Mouse (Mus musculus) brain, adult 2 months (tissue): ENCODE results near the gene Gm5797.
"Not testable (repeated sequence)": the region's sequence is repeated elsewhere in the genome, so short reads cannot be mapped to it uniquely, and the experiment has no call there.

Source experiments
- DNase-seq: peaks from one replicate; pipeline ENCODE4 v3.0.0; 2011; ENCODE audit warnings: low read depth, low spot score

Gm5797 gene

DNA sequence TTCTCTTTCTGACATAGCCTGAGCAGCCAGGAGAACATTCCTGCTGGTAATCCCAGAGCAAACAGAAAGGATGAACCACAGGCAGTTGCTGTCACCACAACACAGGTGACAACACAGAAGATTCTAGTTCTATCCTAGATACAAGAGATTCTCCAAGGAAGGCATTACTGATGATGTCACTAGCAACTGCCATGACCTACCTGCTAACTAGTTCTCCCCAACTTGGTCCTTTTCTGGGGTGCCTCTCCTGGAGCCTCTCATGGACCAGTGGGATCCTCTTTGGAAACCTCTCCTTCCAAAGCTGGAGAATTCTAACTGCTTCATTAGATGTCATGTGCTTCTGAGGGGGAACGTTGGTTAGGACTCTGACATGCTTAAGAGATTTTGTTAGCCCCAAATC is at the start of gene Gm5797:
Gm5797 (minus strand) TSS at position 101 of the 400 bp plus-strand sequence.
- not testable (repeated sequence) for DNase-seq

DNA sequence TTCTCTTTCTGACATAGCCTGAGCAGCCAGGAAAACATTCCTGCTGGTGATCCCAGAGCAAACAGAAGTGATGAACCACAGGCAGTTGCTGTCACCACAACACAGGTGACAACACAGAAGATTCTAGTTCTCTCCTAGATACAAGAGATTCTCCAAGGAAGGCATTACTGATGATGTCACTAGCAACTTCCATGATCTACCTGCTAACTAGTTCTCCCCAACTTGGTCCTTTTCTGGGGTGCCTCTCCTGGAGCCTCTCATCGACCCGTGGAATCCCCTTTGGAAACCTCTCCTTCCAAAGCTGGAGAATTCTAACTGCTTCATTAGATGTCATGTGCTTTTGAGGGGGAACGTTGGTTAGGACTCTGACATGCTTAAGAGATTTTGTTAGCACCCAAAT is 32.8 kb upstream of the Gm5797 start, which contains the start of gene Gm8374:
Gm8374 (minus strand) TSS at position 101 of the 400 bp plus-strand sequence.
- DNase-seq: not testable (repeated sequence)

DNA sequence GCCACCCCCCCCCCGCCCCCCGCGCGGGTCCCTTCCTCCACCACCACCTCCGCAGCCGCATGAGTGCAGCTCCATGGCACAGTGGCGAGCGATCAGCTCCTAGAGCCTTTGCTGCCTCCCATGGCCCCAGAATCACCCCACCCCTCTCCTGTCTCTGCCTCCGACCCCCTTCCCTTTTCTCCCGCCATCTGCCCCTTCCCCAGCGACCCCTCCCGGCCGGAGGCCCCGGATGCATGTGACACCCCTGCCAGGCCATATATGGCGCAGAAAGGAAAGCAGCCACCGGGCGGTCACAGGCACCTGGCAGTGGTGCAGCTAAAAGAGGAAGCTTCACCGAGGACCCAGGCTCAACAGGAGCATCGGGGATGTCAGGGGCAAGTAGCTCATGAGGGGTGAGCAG is 17.1 kb downstream of the Gm5797 start:
- DNase-seq: peak; percentile 45

DNA sequence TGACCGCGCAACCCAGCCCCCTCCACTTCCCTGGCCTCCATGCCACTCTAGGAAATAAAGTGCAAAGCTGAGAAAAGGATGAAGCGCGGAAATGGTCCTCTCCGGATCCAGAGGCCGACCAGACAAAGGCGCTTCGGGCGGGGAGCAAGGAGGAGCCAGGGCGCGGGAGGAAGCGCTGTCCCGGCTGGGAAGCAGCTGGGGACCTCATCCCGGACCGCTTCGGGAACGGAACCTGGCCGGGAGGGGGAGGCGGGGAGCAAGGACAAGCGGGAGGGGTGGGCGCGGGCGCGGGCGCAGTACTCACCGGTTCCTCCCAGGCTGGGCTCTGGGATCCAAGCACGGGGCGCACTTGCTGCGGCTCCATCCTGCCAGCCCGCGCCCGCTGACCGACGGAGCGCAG is 17.5 kb downstream of the Gm5797 start, which contains the start of gene Gm3739:
Gm3739 (minus strand) TSS at position 389 of the 400 bp plus-strand sequence.
- DNase-seq: not testable (repeated sequence)
